Mouse (Mus musculus): ENCODE results near the gene Fnbp1.
A peak's percentile ranks its signal among the peaks of the same experiment; 100 is the strongest.

The Fnbp1 gene

DNA sequence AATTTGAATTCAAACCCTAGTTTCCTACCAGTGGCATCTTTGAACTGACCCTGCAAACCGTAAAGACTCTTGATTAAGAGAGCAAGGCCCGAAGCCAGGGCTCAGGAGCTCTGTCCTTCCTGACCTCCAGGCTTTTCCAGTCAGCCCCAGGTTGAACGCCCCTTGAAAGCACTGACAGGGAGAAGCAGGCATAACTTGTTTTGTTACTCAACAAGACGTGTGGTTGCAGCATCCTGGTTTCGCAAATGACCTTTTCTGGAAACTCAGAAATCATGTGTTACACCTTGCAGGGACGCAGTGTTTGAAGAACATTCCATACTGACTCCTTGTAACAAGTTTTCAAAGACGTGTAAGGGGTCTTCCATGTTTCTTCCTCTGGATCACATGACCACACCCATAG lies 5.2 kb upstream of the Fnbp1 start:
- DNase-seq = no peak

DNA sequence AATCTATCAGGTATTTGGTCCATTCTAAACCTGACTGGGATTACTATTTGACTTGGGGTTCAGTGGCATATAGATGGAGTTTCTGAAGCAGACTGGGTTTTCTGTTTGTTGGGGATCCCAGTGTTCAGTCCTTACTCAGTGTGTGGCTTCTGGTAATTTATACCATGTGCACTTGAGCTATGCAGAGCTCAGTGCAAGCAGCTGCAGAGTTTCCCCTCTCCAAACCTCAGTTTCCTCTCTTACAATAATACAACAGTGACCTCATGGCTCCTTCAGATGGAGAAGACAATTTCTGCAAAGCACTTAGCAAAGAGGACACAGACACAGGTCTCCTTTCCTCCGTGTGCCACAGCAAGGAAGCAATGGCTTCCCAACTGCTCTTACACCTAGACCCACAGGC lies 3.1 kb upstream of the Fnbp1 start:
- DNase-seq = no peak

DNA sequence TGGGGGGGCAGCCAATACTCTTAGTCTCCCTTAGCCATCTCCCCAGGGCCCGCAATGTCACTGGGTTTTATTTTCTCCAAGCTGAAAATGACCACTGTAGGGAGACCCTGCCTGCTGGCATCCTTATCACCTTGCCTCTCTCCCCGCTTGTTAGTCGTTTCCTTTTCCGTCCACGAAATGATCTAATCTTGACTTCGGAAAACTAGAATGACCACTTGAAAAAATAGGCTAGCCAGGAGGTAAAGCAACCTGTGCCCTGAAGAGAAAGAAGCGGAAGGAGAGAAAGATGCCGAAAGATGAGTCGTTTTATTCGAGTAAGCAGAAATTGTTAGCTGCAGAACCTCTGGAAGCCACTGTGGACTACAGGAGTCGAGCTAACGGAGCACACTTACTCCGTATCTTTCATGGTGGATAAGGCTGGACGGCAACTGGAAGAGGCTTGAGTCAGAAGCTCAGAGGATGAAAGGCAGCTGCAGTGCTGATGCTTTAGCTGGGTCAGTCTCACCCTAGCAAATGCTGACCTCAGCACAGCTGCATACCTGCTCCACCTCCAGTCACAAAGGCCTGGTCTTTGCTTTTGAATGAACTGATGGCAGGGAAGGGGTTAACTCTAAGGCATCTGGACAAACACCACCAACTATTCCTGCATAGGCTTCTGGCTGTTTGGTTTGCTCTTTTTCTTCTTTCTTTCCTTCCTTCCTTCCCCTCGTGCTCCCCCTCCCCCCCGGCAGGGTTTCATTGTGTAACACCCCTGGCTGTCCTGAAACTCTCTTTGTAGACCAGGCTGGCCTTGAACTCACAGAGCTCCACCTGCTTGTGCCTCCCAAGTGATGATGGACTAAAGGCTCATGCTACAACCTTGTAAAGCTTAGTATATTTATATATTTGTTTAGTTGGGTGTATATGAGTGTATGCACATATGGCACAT lies 2.2 kb upstream of the Fnbp1 start:
- DNase-seq = no peak

DNA sequence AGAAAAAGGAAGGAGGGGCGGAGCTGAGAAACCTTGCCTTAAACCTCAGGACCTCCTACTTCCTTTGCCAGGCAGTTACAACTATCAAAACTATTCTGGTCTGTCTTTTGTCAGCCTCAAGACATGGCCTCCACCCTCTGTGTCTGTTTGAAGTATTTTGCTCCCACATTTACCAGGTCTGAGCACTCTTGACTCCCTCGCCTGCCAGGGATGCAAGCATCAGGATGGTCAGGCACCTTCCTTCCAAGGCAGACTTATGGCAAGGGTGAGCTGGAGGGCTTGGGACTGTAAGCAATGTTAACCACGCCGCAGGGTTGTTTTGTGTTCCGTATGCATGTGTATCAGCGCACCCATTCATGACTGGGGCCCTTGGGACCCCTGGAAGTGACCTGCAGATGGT lies 1.5 kb upstream of the Fnbp1 start:
- DNase-seq = no peak

DNA sequence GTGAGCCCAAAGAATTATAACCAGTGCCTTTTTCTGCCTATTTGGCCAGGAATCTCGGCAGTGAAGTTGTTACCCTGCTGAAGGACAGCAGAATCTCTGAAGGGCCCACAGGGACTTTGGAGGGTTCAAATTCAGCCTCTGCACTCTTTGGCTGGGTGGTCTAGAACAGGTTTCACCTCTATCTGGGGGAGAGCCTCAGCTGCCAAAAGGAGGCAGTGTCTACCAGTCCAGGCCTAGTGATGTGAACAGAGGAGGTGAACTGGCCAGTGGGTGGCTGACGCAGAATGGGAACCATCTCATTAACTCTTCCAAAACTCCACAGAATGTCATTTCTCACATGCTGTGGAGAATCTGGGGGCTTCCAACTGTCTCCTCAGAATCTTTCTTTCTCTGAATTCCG lies 697 bp upstream of the Fnbp1 start:
- DNase-seq = no peak

DNA sequence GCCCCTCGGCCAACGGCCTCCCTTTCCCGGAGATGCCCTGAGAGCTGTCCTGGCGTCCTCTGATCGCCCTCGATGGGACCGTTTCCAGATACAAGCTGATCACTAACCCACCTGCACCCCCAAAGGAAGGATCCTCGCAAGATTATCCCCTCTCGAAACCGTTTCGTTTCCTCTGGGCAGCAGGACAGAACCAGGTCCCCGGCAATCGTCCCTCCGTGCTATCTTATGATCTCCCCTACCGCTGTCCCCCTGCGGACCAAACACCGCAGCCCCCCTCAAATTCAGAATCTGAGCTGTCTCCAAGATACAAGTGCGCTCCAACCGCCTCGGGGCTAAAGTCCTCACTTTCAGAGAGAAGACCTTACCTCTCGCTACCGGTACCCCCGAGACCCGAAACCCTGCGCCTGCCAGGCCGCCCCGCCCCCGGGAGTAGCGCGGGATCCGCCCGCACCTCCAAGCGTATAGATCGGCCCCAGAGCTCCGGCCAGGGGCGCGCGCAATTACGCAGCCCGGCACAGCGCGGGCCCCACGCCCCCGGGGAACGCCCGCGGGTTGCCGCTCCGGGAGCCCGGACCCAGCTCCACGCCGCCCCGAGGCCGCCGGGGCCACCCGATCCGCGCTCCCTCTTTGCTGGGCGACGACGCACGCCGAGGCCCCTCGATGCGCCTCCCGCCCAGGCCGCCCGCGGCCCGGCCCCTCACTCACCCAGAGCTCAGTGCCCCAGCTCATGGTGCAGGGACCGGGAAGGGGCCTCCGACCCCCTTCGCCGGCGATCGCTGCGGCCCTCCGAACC lies 538 bp downstream of the Fnbp1 start:
- peak; percentile 32 for DNase-seq

DNA sequence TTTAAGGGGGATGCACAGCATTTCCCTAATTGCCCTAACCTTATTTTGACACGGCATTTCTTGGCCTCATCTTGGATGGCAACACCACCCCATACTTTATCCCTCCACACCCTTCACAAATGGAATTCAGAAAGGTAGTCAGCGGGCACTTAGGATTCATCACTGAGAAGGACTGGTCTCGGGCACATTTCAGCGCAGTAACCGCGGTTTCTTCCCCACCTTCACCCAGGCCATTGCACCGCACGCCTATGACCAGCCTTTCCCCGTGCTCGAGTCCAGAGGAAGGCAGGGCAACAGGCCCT lies 1.1 kb downstream of the Fnbp1 start:
- DNase-seq = no peak

DNA sequence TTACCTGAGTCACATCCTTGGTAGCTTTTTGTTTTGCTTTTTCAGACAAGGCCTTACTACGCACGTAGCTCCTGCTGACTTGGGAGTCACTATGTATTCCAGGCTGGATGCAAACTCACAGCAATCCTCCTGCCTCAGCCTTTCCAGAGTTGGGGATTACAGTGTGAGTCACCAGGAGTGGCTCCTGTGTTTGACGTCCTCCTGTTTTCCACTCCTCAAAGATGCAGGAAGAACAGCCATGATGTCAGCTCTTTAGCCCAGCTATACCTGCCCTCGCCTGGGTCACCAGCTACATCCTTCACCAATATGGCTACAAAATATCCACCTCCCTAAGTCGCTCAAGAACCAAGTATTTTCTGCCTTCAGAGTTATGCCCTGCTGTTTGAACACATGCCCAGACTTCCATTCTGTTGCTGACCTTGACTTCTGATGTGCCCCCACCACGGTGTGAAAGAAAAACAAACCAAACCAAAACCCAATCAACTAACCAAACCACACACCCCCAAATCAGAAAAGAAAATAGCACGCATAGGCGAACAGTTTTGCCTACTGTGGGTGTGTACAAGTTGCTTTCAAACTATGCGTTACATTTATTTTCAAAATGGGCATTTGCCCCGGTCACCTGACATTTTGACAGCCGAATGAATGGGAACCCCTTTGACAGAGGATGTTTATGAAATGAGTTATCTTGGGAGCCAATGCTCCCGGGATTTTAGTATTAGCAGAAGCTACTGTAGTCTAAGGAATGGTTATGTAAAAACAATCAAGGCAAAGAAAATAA lies 1.6 kb downstream of the Fnbp1 start:
- DNase-seq = no peak

DNA sequence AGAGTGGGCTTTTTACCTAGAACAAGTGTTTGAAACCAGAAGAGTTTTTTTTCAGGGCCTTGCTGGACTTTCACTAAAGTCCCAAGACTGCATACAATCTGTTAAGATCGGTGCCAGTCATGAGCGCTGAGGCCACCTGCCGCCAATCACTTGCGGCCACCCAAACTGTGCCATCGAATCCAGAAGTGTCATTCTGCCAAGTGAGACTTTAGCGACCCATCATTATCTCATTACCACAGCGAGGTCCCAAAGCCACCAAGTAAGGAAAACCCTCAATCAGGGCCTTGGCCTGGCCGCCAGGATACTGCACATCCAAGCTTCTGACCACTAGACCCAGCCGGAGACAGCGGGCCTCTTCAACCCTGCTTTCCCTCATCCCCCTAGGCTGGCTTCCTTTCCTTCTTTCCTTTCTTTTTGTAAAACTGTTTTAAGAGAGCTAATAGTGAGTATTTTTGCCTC lies 2.6 kb downstream of the Fnbp1 start:
- DNase-seq = no peak

DNA sequence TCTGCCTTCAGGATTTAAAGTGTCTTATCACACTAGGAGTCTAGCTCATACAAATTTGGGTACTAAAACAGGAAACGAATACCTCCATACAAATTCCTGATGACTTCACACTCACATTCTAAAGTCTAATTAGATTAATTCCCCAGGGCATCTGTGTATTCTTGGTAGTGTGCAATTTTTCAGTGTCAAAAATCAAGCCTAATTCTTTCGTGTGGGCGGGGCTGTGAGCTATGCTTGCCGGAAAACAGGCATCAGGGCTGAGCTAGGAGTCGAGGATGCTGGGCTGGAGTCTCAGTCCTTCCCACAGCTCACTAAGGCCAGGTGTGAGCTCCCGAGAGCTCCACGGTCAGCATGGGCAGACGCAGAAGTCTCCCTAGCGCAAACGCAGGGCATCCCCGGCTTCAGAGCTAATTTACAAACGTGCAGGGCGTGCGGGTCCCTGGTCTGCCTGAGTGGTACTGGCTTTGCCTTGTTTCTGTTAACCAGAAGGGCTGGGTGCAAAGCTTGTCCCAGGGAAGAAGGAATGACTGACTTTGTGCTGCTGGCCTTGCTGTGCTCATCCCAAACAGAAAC lies 4.7 kb downstream of the Fnbp1 start:
- DNase-seq = no peak

DNA sequence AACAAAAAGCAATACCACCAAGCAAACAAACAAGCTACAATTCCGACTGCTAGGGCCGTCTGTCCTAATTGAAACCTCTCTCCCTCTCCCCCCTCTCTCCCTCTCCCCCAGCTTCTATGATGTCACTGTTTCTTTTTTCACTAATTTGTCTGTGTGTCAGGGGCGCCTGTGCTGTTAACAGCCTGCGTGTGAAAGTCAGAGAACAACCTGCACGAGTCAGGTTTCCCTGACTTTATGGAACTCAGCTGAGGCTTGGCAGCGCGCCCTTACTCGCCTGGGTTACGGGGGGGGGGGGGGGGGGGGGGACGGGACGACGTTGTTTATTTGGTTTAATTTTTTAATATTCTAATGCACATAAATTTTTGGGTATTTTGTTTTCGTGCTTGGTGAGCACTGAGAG lies 5.5 kb downstream of the Fnbp1 start:
- no peak for DNase-seq

DNA sequence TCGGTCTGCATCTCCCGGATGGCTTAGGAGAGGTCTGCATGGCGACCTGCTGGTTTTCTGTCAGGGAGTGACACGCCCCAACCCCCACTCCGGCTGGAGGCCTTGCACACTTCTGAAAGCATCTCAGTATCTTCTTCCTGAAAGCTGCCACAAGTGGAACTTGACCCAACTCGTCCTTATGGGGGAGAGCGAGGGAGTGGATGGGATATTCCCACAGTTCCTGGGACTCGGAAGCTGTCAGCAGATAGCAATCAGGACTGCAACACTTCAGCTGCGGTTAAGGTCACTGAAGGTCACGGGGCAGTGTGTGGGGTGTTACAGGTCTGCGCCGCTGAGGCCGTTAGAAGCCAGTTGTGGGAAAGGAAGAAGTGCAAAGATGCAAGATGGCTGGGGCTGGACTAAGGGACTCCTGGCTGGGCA lies 6.3 kb downstream of the Fnbp1 start:
- DNase-seq = no peak

DNA sequence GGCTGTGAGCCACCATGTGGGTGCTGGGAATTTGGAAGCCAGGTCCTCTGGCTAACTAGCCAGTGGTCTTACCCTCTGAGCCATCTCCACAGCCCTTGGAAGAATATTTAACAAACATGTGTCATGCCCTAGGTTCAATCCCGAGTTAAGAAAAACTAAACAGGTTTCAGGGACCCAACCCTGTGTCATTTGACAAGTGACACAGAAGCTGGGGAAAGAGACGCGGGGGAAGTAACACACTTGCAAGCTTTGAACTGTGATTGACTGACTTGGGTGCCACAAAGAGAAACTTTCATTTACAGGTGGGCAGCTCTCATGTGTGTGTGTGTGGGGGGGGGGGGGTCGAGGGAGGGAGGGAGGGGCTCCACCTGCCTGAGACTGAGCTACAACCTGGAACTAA lies 7.8 kb downstream of the Fnbp1 start:
- DNase-seq = no peak

DNA sequence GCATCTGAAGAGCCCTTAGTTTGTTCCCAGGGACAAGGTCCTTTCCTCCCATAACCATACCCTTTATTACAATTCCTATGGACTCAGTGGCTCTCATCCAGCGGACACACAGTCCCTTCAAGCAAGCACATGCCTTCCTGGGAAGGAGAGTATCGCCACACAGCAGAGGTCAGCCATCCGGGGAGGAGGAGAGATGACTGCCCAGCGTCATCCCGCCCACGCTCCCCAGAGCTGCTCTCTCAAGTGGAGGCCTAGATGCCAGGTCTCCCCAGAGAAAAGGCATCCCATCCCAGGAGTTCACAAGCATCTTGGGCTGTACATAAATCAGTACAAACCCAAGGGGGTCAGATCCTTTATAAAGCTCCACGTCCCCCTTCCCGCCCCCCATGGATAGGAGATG lies 9.1 kb downstream of the Fnbp1 start:
- DNase-seq = no peak

DNA sequence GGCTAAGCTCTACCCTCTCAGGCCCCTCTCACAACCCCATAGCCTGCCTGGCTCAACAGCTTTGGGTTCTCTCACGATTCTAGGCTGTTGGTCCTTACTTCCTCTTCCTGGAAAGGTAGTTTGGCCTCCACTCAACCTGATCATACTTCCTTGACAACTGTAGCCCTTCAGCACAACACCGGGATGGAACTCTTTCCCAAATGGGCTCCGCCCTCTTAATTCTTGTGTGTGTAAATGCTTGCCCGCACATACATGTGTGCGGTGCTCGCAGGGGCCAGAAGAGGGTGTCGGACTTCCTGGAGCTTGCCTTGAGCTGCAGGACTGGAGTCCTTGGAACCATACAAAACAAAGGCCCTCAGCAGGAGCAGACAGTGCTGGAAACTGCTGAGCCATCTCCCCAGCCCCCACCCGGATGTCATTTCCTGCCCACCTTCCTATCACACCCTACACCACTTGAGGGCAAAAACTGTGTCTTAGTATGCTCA lies 11.0 kb downstream of the Fnbp1 start:
- no peak for DNase-seq

DNA sequence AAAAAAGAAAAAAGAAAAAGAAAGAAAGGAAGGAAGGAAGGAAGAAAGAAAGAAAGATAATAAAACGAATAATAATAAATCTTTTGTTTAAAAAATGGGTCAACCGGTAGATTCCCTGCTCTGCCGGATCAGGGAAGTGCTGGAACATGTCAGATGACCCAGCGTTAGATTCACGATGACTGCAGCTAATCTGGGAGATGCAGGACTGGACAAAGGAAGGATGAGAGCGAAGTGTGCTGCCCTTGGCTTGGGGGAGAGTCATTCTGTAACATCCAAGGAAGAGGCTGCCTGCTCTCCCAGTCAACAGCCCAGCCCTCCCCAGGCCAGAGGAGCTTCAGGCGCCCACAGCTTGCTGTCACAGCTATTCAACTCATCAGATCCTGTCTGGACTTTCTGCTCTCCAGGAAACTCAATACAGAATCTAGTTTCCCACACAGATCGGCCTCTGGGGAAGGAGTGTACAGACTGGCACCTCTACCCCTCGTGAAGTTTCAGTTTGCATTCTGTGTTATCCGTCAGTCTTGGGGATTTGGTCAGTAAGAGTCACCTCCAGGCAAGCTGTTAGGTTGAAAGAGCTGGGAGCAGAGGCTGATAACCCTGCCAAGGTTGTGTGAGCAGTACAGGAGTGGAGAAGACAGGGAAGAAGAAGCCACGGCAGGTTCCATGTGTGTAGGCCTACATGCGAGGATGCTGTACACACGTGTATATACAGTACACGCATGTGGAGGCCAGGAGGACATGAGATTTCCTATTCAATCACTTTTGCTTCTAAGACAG lies 11.9 kb downstream of the Fnbp1 start:
- no peak for DNase-seq

DNA sequence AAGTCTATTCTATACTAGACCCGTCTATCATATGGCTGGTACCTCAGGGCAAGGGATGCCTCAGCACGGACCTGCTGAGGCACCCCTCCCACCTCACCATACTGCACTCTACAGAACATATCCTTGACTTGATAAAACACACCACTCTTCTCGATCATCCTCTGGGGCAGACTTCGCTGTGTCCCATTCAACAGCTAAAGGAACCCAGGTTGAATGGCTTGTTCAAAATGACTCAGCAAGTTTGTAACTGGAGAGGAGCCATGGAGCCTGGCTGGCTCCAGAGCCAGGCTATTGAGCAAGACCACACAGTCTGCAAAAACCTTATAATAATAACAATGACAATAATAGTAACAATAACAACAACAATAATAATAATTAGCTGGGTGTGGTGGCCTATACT lies 13.9 kb downstream of the Fnbp1 start:
- DNase-seq = no peak

DNA sequence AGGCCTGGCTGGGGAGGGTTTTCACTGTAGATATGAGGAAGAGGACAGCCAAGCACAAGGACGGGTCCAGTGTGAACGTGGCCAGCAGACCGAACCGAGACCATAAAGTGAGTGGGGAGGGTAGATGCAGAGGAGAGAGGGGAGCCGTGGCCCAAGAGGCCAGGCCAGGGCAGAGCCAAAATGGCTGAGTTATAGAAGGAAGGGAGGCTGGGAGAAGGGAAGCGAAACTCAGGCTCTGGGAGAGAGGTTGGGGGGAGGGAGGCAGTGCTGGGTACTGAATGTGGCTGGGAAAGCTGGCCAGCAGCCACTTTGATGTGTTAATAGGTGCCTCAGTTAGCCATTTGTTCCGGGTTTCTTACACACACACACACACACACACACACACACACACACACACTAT lies 14.6 kb downstream of the Fnbp1 start:
- DNase-seq = no peak

DNA sequence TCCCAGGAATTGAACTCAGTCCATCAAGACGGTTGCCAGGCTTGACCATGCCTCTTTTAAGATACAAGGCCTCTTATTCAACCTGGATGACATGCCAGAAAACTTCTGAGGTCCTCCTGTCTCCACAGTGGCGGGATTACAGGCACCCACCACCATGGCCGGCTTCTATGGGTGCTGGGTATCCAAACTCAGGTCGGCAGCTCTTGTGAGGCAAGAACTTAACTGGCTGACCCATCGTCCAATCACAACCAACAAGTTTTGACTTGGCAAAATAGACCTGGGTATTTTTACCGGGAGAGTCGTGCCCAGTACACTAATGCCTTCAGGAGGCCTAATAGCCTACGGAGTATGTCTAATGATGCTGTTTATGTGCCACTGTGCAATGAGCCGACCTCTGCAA lies 15.8 kb downstream of the Fnbp1 start:
- DNase-seq = no peak

DNA sequence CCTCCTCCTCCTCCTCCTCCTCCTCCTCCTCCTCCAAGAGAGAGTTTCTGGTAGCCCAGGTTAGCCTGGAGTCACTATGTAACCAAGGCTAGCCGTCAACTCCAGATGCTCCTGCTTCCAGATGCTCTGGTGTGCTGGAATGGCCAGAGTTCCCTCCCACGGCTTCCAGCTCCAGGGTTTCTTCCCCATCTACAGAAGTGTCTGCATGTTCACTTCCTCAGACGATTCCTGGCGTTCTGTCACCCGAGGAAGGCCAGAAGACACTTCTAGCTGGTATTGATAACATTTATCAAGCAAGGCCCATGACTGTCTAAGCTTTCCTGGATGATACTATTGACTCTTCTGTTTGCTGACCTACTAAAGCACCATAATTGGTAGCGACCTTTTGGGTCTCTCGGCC lies 16.7 kb downstream of the Fnbp1 start:
- no peak for DNase-seq

DNA sequence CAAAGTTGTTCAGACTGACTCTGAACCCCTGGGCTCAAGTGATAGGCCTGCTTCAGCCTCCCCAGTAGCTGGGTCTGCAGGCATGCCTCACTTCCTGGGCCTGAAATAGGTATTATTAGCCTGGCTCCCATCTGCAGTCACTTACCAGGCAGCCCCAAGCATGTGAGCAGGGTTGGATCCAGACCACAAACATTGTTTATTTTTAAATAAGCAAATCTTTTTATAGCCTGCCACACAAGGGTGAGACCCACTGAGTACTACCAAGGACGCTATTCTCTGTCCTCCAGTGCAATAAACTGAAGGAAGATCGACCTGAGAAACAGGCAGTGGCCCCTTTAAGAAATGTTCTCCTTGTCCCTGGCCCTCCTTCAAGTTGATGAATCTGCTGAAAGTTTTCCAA lies 17.1 kb downstream of the Fnbp1 start:
- DNase-seq = no peak

DNA sequence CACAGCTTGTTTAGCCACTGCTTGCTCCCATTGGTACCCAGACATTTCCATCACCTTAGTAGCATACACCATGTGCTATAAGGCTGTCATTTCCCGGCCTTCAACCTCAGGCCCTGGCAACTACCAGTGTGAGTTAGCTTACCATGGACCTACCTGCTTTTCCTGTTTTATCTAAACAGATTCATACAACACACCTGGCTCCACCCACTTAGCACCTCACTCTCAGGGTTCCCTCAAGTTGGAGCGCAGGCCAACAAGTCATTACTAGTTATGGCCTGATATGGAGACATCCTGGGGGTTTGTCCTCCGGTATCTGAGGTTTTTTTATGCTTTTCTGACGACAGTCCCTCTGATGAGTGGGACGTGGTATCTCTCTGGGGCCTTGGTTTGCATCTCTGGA lies 18.3 kb downstream of the Fnbp1 start:
- DNase-seq = no peak

Measured in right cerebral cortex, postnatal 14 days (tissue).